Mouse (Mus musculus): Measurements from ENCODE around the gene Arid5a. TPM values are rescaled to one million over a fixed set of nuclear protein-coding genes. Genes with fewer than 3 reads are reported as not detected.

Gene Arid5a
- 25.6 TPM for polyA plus RNA-seq (2012; fragmentation: generic; extraction: Trizol)
- long read RNA-seq, experiment 1, full-length matches to known transcripts = 16 of 23 reads
- long read RNA-seq, experiment 1, partial matches to known transcripts = 1 of 23 reads
- long read RNA-seq, experiment 1, other reads (novel, unspliced or antisense) = 6 of 23 reads
- long read RNA-seq, experiment 2, full-length matches to known transcripts = 109 of 129 reads
- long read RNA-seq, experiment 2, partial matches to known transcripts = 3 of 129 reads
- long read RNA-seq, experiment 2, other reads (novel, unspliced or antisense) = 17 of 129 reads

- H3K27me3 ChIP-seq (ENCODE audit: control insufficient read depth, insufficient read depth, insufficient read length) = no peaks in the 10 kb centered on the region
- H3K79me3 ChIP-seq (ENCODE audit: low read depth) = peaks cover 28% of the 10 kb centered on the region
- H3ac ChIP-seq (ENCODE audit: control insufficient read depth, insufficient read length, low read depth) = peak within 1 kb of the TSS; percentile 77
- peaks cover 47% of the 10 kb centered on the region for H3K79me2 ChIP-seq (ENCODE audit: control insufficient read depth, insufficient read depth)
- H3K4me3 ChIP-seq (ENCODE audit: insufficient read depth, poor library complexity, severe bottlenecking) = peak within 1 kb of the TSS; percentile 42
- TF ChIP-seq MYOD1 (IDR thresholded peaks at IDR 0.05; ENCODE audit: control insufficient read depth, insufficient read length, low read depth) (peak; percentile 91), MAX (IDR thresholded peaks at IDR 0.05) (peak; percentile 60), CTCF (IDR thresholded peaks at IDR 0.05; ENCODE audit: control insufficient read depth, insufficient read depth, insufficient read length) (no peak), FOSL1 (IDR thresholded peaks at IDR 0.05; ENCODE audit: insufficient read depth, low read length, poor library complexity, severe bottlenecking) (no peak), MYOG (IDR thresholded peaks at IDR 0.05; ENCODE audit: control insufficient read depth, extremely low read depth, insufficient read length) (no peak), USF1 (IDR thresholded peaks at IDR 0.05; ENCODE audit: low read depth) (no peak), CEBPB (IDR thresholded peaks at IDR 0.05; ENCODE audit: low read depth) (peak; percentile 48)
- H3K36me3 ChIP-seq (ENCODE audit: control insufficient read depth, insufficient read depth) = peaks cover 7% of the 10 kb centered on the region
Measured at GRCm38 (mm10) chr1:36307495-36308280, at the start of gene Arid5a. Gene Arid5a (plus strand): TSS chr1:36307733.

- H3K27me3 ChIP-seq (ENCODE audit: control insufficient read depth, insufficient read depth, insufficient read length) = no peaks in the 10 kb centered on the region
- H3K79me3 ChIP-seq (ENCODE audit: low read depth) = no peaks in the 10 kb centered on the region
- no peaks in the 10 kb centered on the region for H3K79me2 ChIP-seq (ENCODE audit: control insufficient read depth, insufficient read depth)
- no peak overlapping the region for H3K4me3 ChIP-seq (ENCODE audit: insufficient read depth, poor library complexity, severe bottlenecking)
- TF ChIP-seq MYOG (IDR thresholded peaks at IDR 0.05; ENCODE audit: control insufficient read depth, extremely low read depth, insufficient read length) (no peak), MAX (IDR thresholded peaks at IDR 0.05) (no peak), USF1 (IDR thresholded peaks at IDR 0.05; ENCODE audit: low read depth) (no peak), CEBPB (IDR thresholded peaks at IDR 0.05; ENCODE audit: low read depth) (no peak), CTCF (IDR thresholded peaks at IDR 0.05; ENCODE audit: control insufficient read depth, insufficient read depth, insufficient read length) (no peak), MYOD1 (IDR thresholded peaks at IDR 0.05; ENCODE audit: control insufficient read depth, insufficient read length, low read depth) (no peak), FOSL1 (IDR thresholded peaks at IDR 0.05; ENCODE audit: insufficient read depth, low read length, poor library complexity, severe bottlenecking) (no peak)
- no peak overlapping the region for H3ac ChIP-seq (ENCODE audit: control insufficient read depth, insufficient read length, low read depth)
- no peaks in the 10 kb centered on the region for H3K36me3 ChIP-seq (ENCODE audit: control insufficient read depth, insufficient read depth)
Measured at GRCm38 (mm10) chr1:36258631-36259030, 48.9 kb upstream of the Arid5a start.

DNA sequence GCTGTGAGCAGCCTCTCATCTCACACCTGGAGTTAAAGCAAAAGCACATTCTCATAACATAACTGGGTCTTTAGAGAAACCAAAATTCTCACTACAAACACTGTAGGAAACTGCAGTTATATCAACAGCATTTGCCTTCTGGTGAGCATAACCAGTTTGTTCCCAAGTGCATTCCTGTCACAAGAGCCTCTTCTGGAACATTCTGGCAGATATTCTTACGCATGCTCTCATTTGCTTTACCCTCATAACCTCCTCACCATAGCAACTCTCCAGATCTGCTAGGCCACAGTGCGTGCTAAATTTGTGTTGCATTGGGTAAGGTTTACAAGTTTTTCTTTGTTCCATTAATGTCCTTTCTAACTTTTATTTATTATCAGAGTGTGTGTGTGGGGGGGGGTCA is 48.3 kb upstream of the Arid5a start:
- H3K79me2 ChIP-seq (ENCODE audit: control insufficient read depth, insufficient read depth) = no peaks in the 10 kb centered on the region
- TF ChIP-seq MYOG (IDR thresholded peaks at IDR 0.05; ENCODE audit: control insufficient read depth, extremely low read depth, insufficient read length) (no peak), USF1 (IDR thresholded peaks at IDR 0.05; ENCODE audit: low read depth) (no peak), CTCF (IDR thresholded peaks at IDR 0.05; ENCODE audit: control insufficient read depth, insufficient read depth, insufficient read length) (no peak), CEBPB (IDR thresholded peaks at IDR 0.05; ENCODE audit: low read depth) (no peak), MYOD1 (IDR thresholded peaks at IDR 0.05; ENCODE audit: control insufficient read depth, insufficient read length, low read depth) (no peak), MAX (IDR thresholded peaks at IDR 0.05) (no peak), FOSL1 (IDR thresholded peaks at IDR 0.05; ENCODE audit: insufficient read depth, low read length, poor library complexity, severe bottlenecking) (no peak)
- no peaks in the 10 kb centered on the region for H3K79me3 ChIP-seq (ENCODE audit: low read depth)

DNA sequence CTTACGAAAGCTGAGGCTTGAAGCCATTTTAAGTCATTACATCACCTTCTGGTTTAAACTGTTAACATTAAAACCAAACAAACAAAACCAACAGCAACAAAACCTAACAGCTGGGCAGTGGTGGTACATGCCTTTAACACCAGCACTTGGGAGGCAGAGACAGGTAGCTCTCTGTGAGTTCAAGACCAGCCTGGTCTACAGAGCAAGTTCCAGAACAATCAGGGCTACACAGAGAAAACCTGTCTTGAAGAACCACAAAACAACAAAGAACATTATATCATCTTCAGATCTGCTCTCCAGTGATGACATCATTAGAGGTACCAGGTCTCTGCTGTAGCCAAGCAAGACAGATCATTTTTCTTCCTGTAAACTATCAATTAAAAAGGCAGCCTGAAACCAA is 47.1 kb upstream of the Arid5a start:
- TF ChIP-seq FOSL1 (IDR thresholded peaks at IDR 0.05; ENCODE audit: insufficient read depth, low read length, poor library complexity, severe bottlenecking) (no peak), MYOD1 (IDR thresholded peaks at IDR 0.05; ENCODE audit: control insufficient read depth, insufficient read length, low read depth) (no peak), CTCF (IDR thresholded peaks at IDR 0.05; ENCODE audit: control insufficient read depth, insufficient read depth, insufficient read length) (no peak), MYOG (IDR thresholded peaks at IDR 0.05; ENCODE audit: control insufficient read depth, extremely low read depth, insufficient read length) (no peak), USF1 (IDR thresholded peaks at IDR 0.05; ENCODE audit: low read depth) (no peak), CEBPB (IDR thresholded peaks at IDR 0.05; ENCODE audit: low read depth) (no peak), MAX (IDR thresholded peaks at IDR 0.05) (no peak)
- no peaks in the 10 kb centered on the region for H3K36me3 ChIP-seq (ENCODE audit: control insufficient read depth, insufficient read depth)
- H3ac ChIP-seq (ENCODE audit: control insufficient read depth, insufficient read length, low read depth) = no peak overlapping the region
- H3K4me3 ChIP-seq (ENCODE audit: insufficient read depth, poor library complexity, severe bottlenecking) = no peak overlapping the region
- no peaks in the 10 kb centered on the region for H3K79me2 ChIP-seq (ENCODE audit: control insufficient read depth, insufficient read depth)
- no peaks in the 10 kb centered on the region for H3K27me3 ChIP-seq (ENCODE audit: control insufficient read depth, insufficient read depth, insufficient read length)
- H3K79me3 ChIP-seq (ENCODE audit: low read depth) = no peaks in the 10 kb centered on the region

More for the DNA sequence above, 48.3 kb upstream of the Arid5a start:
- H3ac ChIP-seq (ENCODE audit: control insufficient read depth, insufficient read length, low read depth) = no peak overlapping the region
- H3K36me3 ChIP-seq (ENCODE audit: control insufficient read depth, insufficient read depth) = no peaks in the 10 kb centered on the region
- no peaks in the 10 kb centered on the region for H3K27me3 ChIP-seq (ENCODE audit: control insufficient read depth, insufficient read depth, insufficient read length)
- no peak overlapping the region for H3K4me3 ChIP-seq (ENCODE audit: insufficient read depth, poor library complexity, severe bottlenecking)

GRCm38 (mm10) chr1:36261708-36262504 is 45.6 kb upstream of the Arid5a start:
- no peaks in the 10 kb centered on the region for H3K79me2 ChIP-seq (ENCODE audit: control insufficient read depth, insufficient read depth)
- no peaks in the 10 kb centered on the region for H3K79me3 ChIP-seq (ENCODE audit: low read depth)
- H3K4me3 ChIP-seq (ENCODE audit: insufficient read depth, poor library complexity, severe bottlenecking) = no peak overlapping the region
- H3K36me3 ChIP-seq (ENCODE audit: control insufficient read depth, insufficient read depth) = no peaks in the 10 kb centered on the region
- TF ChIP-seq FOSL1 (IDR thresholded peaks at IDR 0.05; ENCODE audit: insufficient read depth, low read length, poor library complexity, severe bottlenecking) (no peak), MYOD1 (IDR thresholded peaks at IDR 0.05; ENCODE audit: control insufficient read depth, insufficient read length, low read depth) (no peak), USF1 (IDR thresholded peaks at IDR 0.05; ENCODE audit: low read depth) (no peak), MAX (IDR thresholded peaks at IDR 0.05) (no peak), MYOG (IDR thresholded peaks at IDR 0.05; ENCODE audit: control insufficient read depth, extremely low read depth, insufficient read length) (no peak), CTCF (IDR thresholded peaks at IDR 0.05; ENCODE audit: control insufficient read depth, insufficient read depth, insufficient read length) (no peak)
- no peaks in the 10 kb centered on the region for H3K27me3 ChIP-seq (ENCODE audit: control insufficient read depth, insufficient read depth, insufficient read length)
- no peak overlapping the region for H3ac ChIP-seq (ENCODE audit: control insufficient read depth, insufficient read length, low read depth)
